24 mouse cellular contexts compared by ENCODE assay signal in genomic region chr17:30852345-30852744, GRCm38 (mm10). TPM values are rescaled to one million over a fixed set of nuclear protein-coding genes. Genes with fewer than 3 reads are reported as not detected.
DNase-seq lines count a peak whose midpoint lies in the region; ATAC-seq and TF ChIP-seq lines count a peak whose summit lies in the region.
"Had no signal": no experiment of that assay in that cellular context is flagged by ENCODE, and none has a peak within 500 bp of the region (broad histone marks: within the 10 kb centered on the region; RNA-seq: fewer than 3 reads in every experiment).

No protein-coding gene starts in this region.

- TF ChIP-seq POLR2A in lung, adult 2 months (IDR thresholded peaks at IDR 0.05; ENCODE audit: borderline replicate concordance, extremely low read depth, low read depth, low read length), result no peak
- TF ChIP-seq POLR2A in ES-Bruce4 (IDR thresholded peaks at IDR 0.05; ENCODE audit: insufficient read depth, low read length), result no peak
- TF ChIP-seq POLR2A in brain, embryonic 14.5 days (IDR thresholded peaks at IDR 0.05; ENCODE audit: borderline replicate concordance, extremely low read depth, insufficient read depth, insufficient read length, poor library complexity, severe bottlenecking), result no peak
- no peak for TF ChIP-seq POLR2A in thymus, adult 2 months (IDR thresholded peaks at IDR 0.05; ENCODE audit: control insufficient read depth, extremely low read depth, insufficient read depth, low read length, poor library complexity)

- H3K9me3 ChIP-seq in hindbrain, postnatal 0 days (ENCODE audit: low read length), result no peaks in the 10 kb centered on the region
- H3K9me3 ChIP-seq in hindbrain, embryonic 13.5 days, result no peaks in the 10 kb centered on the region; the same call in 1 of the 2 replicates
- no peaks in the 10 kb centered on the region for H3K9me3 ChIP-seq in lung, postnatal 0 days (ENCODE audit: low read length)
- H3K9me3 ChIP-seq in ES-Bruce4 (replicated peaks; ENCODE audit: control insufficient read depth, insufficient read depth, low read length, poor library complexity, severe bottlenecking), result no peaks in the 10 kb centered on the region
- H3K9me3 ChIP-seq: embryonic facial prominence, embryonic 15.5 days; hindbrain, embryonic 15.5 days; limb, embryonic 10.5 days; neural tube, embryonic 13.5 days had no signal

- no peak overlapping the region for H3K9ac ChIP-seq in hindbrain, postnatal 0 days (replicated peaks; ENCODE audit: low read length)
- H3K9ac ChIP-seq in hindbrain, embryonic 13.5 days, result no peak overlapping the region
- H3K9ac ChIP-seq in lung, postnatal 0 days (replicated peaks; ENCODE audit: low read depth), result no peak overlapping the region
- H3K9ac ChIP-seq in ES-Bruce4 (ENCODE audit: low read depth, poor library complexity, severe bottlenecking), result no peak overlapping the region
- H3K9ac ChIP-seq: embryonic facial prominence, embryonic 15.5 days; heart, embryonic 13.5 days; hindbrain, embryonic 15.5 days; neural tube, embryonic 13.5 days had no signal

- H3K36me3 ChIP-seq in hindbrain, postnatal 0 days (ENCODE audit: insufficient read depth, low read length), result no peaks in the 10 kb centered on the region
- H3K36me3 ChIP-seq in hindbrain, embryonic 13.5 days, result no peaks in the 10 kb centered on the region
- H3K36me3 ChIP-seq in lung, postnatal 0 days (ENCODE audit: insufficient read depth, low read length), result no peaks in the 10 kb centered on the region
- no peaks in the 10 kb centered on the region for H3K36me3 ChIP-seq in ES-Bruce4 (ENCODE audit: control insufficient read depth, insufficient read depth, low read length, poor library complexity, severe bottlenecking)
- no peaks in the 10 kb centered on the region for H3K36me3 ChIP-seq in thymus, adult 2 months (ENCODE audit: control insufficient read depth, insufficient read depth, low read length)
- H3K36me3 ChIP-seq: embryonic facial prominence, embryonic 15.5 days; heart, embryonic 13.5 days; hindbrain, embryonic 15.5 days; limb, embryonic 10.5 days; neural tube, embryonic 13.5 days had no signal

- no peak overlapping the region for H3K4me2 ChIP-seq in hindbrain, postnatal 0 days (ENCODE audit: low read depth, low read length)
- H3K4me2 ChIP-seq in hindbrain, embryonic 13.5 days, result no peak overlapping the region
- no peak overlapping the region for H3K4me2 ChIP-seq in lung, postnatal 0 days (replicated peaks; ENCODE audit: low read depth, low read length)
- H3K4me2 ChIP-seq: embryonic facial prominence, embryonic 15.5 days; heart, embryonic 13.5 days; hindbrain, embryonic 15.5 days; liver, embryonic 11.5 days; midbrain, embryonic 11.5 days; neural tube, embryonic 13.5 days had no signal

- DNase-seq in hindbrain, postnatal 0 days (ENCODE audit: low spot score), result no peak
- DNase-seq in lung, postnatal 0 days (ENCODE audit: low spot score), result no peak
- no peak for DNase-seq in lung, adult 2 months
- no peak for DNase-seq in brain, embryonic 14.5 days (ENCODE audit: low read depth)
- no peak for DNase-seq in layer of hippocampus, postnatal 14 days (ENCODE audit: low spot score in 2 of 2)
- no peak for DNase-seq in thymus, adult 2 months
- DNase-seq: adrenal gland, postnatal 14 days; cerebellum, adult 11 months; cerebellum, postnatal 14 days; embryo, embryonic 11 days; heart, adult 11 months; heart, postnatal 36 days; kidney, adult 18-20 months; kidney, postnatal 10 days had no signal

- H3K4me3 ChIP-seq in hindbrain, postnatal 0 days (ENCODE audit: low read length), result no peak overlapping the region
- H3K4me3 ChIP-seq in hindbrain, embryonic 13.5 days, result no peak overlapping the region
- H3K4me3 ChIP-seq in lung, postnatal 0 days (ENCODE audit: low read depth, low read length), result no peak overlapping the region
- H3K4me3 ChIP-seq in lung, adult 2 months (replicated peaks; ENCODE audit: extremely low read depth, low read depth, low read length), result no peak overlapping the region
- no peak overlapping the region for H3K4me3 ChIP-seq in ES-Bruce4 (ENCODE audit: low read depth, low read length)
- no peak overlapping the region for H3K4me3 ChIP-seq in thymus, adult 2 months (ENCODE audit: control insufficient read depth, insufficient read depth, low read length)
- H3K4me3 ChIP-seq: embryonic facial prominence, embryonic 15.5 days; heart, embryonic 13.5 days; hindbrain, embryonic 15.5 days; limb, embryonic 10.5 days; neural tube, embryonic 13.5 days had no signal

- ATAC-seq in hindbrain, postnatal 0 days, result no peak
- no peak for ATAC-seq in hindbrain, embryonic 13.5 days (ENCODE audit: low FRiP score)
- ATAC-seq in lung, postnatal 0 days, result no peak

- 0 out of 2 replicates have a peak, but pooled peaks have one; percentile 12 for TF ChIP-seq CTCF in hindbrain, postnatal 0 days (IDR thresholded peaks at IDR 0.05; ENCODE audit: low read depth)
- TF ChIP-seq CTCF in lung, postnatal 0 days (IDR thresholded peaks at IDR 0.05), result peak; percentile 24; the same call in 1 of the 2 replicates
- TF ChIP-seq CTCF in lung, adult 2 months (IDR thresholded peaks at IDR 0.05; ENCODE audit: insufficient read depth, low read length), result no peak
- peak; percentile 40 for TF ChIP-seq CTCF in ES-Bruce4 (IDR thresholded peaks at IDR 0.05; ENCODE audit: low read depth, low read length)
- TF ChIP-seq CTCF in brain, embryonic 14.5 days (IDR thresholded peaks at IDR 0.05; ENCODE audit: borderline replicate concordance, extremely low read depth, insufficient read depth, insufficient read length), result peak; percentile 12; the same call in 1 of the 2 replicates
- TF ChIP-seq CTCF in thymus, adult 2 months (IDR thresholded peaks at IDR 0.05; ENCODE audit: borderline replicate concordance, control insufficient read depth, extremely low read depth, insufficient read depth, low read length, poor library complexity), result no peak

- no peaks in the 10 kb centered on the region for H3K27me3 ChIP-seq in hindbrain, postnatal 0 days (ENCODE audit: insufficient read depth, low read length)
- no peaks in the 10 kb centered on the region for H3K27me3 ChIP-seq in hindbrain, embryonic 13.5 days
- H3K27me3 ChIP-seq in lung, postnatal 0 days (replicated peaks; ENCODE audit: insufficient read depth, low read length), result no peaks in the 10 kb centered on the region
- no peaks in the 10 kb centered on the region for H3K27me3 ChIP-seq in ES-Bruce4 (ENCODE audit: control insufficient read depth, insufficient read depth, low read length, poor library complexity, severe bottlenecking)
- H3K27me3 ChIP-seq in thymus, adult 2 months (ENCODE audit: control insufficient read depth, insufficient read depth, low read length), result no peaks in the 10 kb centered on the region
- H3K27me3 ChIP-seq: embryonic facial prominence, embryonic 15.5 days; heart, embryonic 13.5 days; hindbrain, embryonic 15.5 days; neural tube, embryonic 13.5 days had no signal

- no peak for TF ChIP-seq EP300 in lung, postnatal 0 days (IDR thresholded peaks at IDR 0.05)
- TF ChIP-seq EP300 in ES-Bruce4 (IDR thresholded peaks at IDR 0.05; ENCODE audit: insufficient read depth, low read depth, low read length), result no peak

- no peak overlapping the region for H3K27ac ChIP-seq in hindbrain, postnatal 0 days
- H3K27ac ChIP-seq in hindbrain, embryonic 13.5 days, result no peak overlapping the region
- H3K27ac ChIP-seq in lung, postnatal 0 days (ENCODE audit: low read length), result no peak overlapping the region
- no peak overlapping the region for H3K27ac ChIP-seq in ES-Bruce4 (ENCODE audit: insufficient read depth, low read length)
- H3K27ac ChIP-seq in thymus, adult 2 months (ENCODE audit: control insufficient read depth, insufficient read depth, low read length), result no peak overlapping the region
- H3K27ac ChIP-seq: embryonic facial prominence, embryonic 15.5 days; heart, embryonic 13.5 days; hindbrain, embryonic 15.5 days; limb, embryonic 10.5 days; neural tube, embryonic 13.5 days had no signal

- no peaks in the 10 kb centered on the region for H3K4me1 ChIP-seq in hindbrain, postnatal 0 days (ENCODE audit: insufficient read depth, low read length)
- no peaks in the 10 kb centered on the region for H3K4me1 ChIP-seq in hindbrain, embryonic 13.5 days (replicated peaks)
- no peaks in the 10 kb centered on the region for H3K4me1 ChIP-seq in lung, postnatal 0 days (ENCODE audit: insufficient read depth, low read depth, low read length)
- H3K4me1 ChIP-seq in lung, adult 2 months (ENCODE audit: control insufficient read depth, insufficient read depth, low read length), result peaks cover 2% of the 10 kb centered on the region
- H3K4me1 ChIP-seq in ES-Bruce4 (ENCODE audit: control insufficient read depth, insufficient read depth, low read length), result no peaks in the 10 kb centered on the region
- no peaks in the 10 kb centered on the region for H3K4me1 ChIP-seq in thymus, adult 2 months (replicated peaks; ENCODE audit: control insufficient read depth, insufficient read depth, low read length)
- H3K4me1 ChIP-seq: embryonic facial prominence, embryonic 15.5 days; heart, embryonic 13.5 days; hindbrain, embryonic 15.5 days; limb, embryonic 10.5 days; neural tube, embryonic 13.5 days had no signal

RNA-seq across cellular contexts. Expression of gene Glp1r, which starts 49.3 kb away (rescaled TPM):
- total RNA-seq in hindbrain, postnatal 0 days (2014; rRNA removed), result 2.4 and 2.8 TPM in 2 replicates
- polyA plus RNA-seq in hindbrain, postnatal 0 days (2015; fragmentation: Nextera tagmentation; extraction: Ambion mirVana), result 0.69 and 0.83 TPM in 2 replicates
- 0.13 and 0.22 TPM in 2 replicates for polyA plus RNA-seq in hindbrain, embryonic 13.5 days (2015; fragmentation: Nextera tagmentation; extraction: Ambion mirVana)
- 17.8 and 19.9 TPM in 2 replicates for polyA plus RNA-seq in lung, postnatal 0 days (2015; fragmentation: Nextera tagmentation; extraction: Ambion mirVana)
- polyA plus RNA-seq in lung, adult 2 months (2012; rRNA removed), result 43.6 and 54.1 TPM in 2 replicates
- 1.9 and 2.2 TPM in 2 replicates for polyA plus RNA-seq in ES-Bruce4 (2011; ENCODE audit: insufficient read depth, insufficient read length, low read depth, missing spikeins)
- 0.25 and 0.49 TPM in 2 replicates for polyA plus RNA-seq in brain, embryonic 14.5 days (2012; rRNA removed)
- total RNA-seq in layer of hippocampus, postnatal 14 days (2021), result 1 to 10 TPM; 2.8 to 3.2 TPM
- 0.07 and 0.14 TPM in 2 replicates for polyA plus RNA-seq in thymus, adult 2 months (2012; rRNA removed)
- total RNA-seq: gastrocnemius, adult 8-10 months had no signal
- polyA plus RNA-seq: limb, embryonic 10.5 days had no signal

Comparison
In these comparisons a context has a peak if more than half of its experiments do, and no peak if none do; other contexts are left out.
1. CTCF ChIP-seq: peak in hindbrain, postnatal 0 days (single experiment), lung, postnatal 0 days (single experiment), ES-Bruce4 (single experiment) and brain, embryonic 14.5 days (single experiment); none in lung, adult 2 months (single experiment) and thymus, adult 2 months (single experiment).